Mouse (Mus musculus) embryonic stem cell, embryonic (primary cell): ENCODE measurements around the gene Olfr171.
"Not testable (repeated sequence)": the region's sequence is repeated elsewhere in the genome, so short reads cannot be mapped to it uniquely, and the experiment has no call there.

Experiments
- CTCF ChIA-PET, 4 experiments: fragments of 300-600 bp in 2 of 4; fragments of 350-600 bp in 2 of 4; sonication (Branson Sonifier 250); formaldehyde crosslinking; loops; one replicate each; lab custom pipeline; 2022; ENCODE audit warnings: inconsistent platforms in 2 of 4; lab: Charles Lee
- POLR2A ChIA-PET, 4 experiments: fragments of 300-600 bp in 2 of 4; fragments of 350-600 bp in 2 of 4; sonication (Branson Sonifier 250); formaldehyde crosslinking; loops; one replicate each; lab custom pipeline; 2022; ENCODE audit warnings: antibody characterized with exemption in 4 of 4, inconsistent platforms in 1 of 4; lab: Charles Lee

The Olfr171 gene

DNA sequence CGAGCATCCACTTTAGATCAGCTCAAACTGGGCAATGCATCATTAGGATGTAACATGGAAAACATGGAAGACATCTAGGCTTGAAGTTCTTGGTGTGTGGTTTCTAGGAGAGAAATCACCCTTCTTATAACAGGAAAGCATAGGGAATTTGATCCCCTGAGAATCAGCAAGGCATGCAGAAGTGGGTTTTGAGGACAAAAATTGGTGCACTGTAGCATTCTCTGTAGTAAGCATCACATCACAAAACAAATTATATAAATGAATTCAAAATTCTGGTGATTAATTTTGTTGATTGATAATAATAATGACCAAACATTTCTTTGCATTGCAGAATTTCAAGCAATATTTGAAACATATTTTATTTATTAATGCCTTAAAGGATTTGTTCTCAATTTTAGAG, at the start of gene Olfr171:
Gene Olfr171 (minus strand): TSS at position 101 of the 400 bp plus-strand sequence.
- ChIA-PET CTCF (no interaction called here), POLR2A (no interaction called here)

DNA sequence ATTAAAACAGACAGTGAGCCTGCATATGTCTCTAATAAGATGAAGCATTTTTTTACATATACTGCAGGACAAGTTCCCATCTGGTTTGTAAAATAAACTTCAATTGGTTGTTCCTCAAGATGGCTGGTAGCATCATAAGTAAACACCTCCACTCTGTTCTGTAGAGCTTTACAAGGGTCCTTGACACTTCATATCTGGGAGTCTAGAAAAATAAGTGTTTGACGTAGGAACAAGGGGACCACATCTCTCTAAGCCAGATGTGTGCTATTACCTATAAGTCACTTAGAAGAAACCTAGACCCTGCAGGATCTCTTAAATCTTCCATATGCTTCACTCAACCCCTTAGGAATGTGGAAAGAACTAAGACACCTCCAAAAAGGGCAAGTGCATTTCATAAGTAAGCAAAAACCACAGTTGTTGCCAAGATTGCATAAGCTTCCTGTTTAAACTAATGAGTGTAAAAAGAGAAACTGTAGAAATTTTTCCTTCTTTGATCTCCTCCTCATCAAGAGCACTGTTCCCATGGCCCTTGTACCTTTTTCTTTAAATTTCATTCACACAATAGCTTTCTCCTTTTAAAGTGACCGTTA, 41.1 kb upstream of the Olfr171 start:
- ChIA-PET CTCF (interaction anchor here in 1 of 4 experiments (0.5 kb wide), 1 partner anchor 487 kb away, joined by 3 read pairs; no protein-coding TSS in a partner anchor), POLR2A (no interaction called here)

DNA sequence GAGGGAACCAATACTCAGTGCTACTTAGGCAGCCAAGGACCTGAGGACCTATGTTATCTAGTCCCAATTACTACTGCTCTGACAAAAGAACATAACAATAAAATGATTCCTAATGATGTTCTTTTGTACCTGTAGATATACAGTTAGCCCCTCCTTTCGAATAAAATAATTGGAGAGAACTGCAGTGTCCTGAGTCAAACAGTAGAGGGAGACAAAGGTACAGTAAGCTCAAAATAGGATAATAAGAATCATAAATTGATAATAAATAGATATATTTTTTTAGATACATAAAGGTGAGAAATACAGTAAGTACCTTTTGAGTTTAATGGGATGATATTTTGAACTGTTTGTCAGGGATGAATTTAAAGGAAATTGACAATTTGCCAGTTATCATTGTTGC, 36.6 kb upstream of the Olfr171 start:
- ChIA-PET CTCF (interaction anchor here in 1 of 4 experiments (0.7 kb wide), 1 partner anchor 617 kb away, joined by 3 read pairs; no protein-coding TSS in a partner anchor), POLR2A (no interaction called here)

DNA sequence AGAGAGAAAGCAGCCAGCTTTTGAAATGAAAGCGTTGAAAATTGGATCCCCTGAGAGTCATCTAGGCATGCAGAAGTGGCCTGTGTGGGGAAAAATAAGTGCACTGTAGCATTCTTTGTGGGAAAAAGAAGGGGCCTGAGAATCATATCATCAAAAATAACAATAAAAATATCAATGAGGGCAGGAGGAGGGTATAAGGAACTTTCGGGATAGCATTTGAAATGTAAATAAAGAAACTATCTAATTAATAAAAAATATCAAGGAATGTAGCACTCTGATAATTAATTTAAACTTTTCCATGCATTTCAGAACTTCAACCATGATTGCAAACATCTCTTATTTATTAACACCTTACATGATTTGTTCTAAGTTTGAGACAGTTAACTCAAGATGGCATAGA, 17.9 kb downstream of the Olfr171 start, which contains the start of gene Olfr170:
Gene Olfr170 (minus strand): TSS at position 101 of the 400 bp plus-strand sequence.
- CTCF ChIA-PET, POLR2A ChIA-PET: not testable (repeated sequence)

DNA sequence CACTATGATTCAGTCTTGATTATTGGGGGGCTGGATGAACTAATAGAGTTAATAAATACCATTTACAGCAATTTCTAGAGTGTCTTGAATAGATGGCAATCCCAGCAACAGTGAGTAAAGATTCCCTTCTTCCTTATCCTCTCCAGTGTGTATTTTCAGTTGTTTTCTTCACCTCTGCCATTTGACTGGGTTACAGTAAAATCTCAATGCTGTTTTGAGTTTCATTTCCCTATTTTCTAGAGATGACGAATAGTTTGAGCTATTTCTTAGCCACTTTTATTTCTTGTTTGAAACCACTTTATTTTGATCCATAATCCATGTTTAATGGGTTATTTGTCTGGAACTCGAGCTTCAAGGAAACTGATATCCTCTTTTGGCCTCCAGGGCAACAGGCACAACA, 26.6 kb downstream of the Olfr171 start:
- ChIA-PET POLR2A (no interaction called here), CTCF (interaction anchor here in 1 of 4 experiments (0.6 kb wide), 1 partner anchor 60 kb away, joined by 3 read pairs; no protein-coding TSS in a partner anchor)
